Mouse (Mus musculus): ENCODE measurements around the gene Por.

Gene Por

GRCm38 (mm10) chr5:135729351-135729750, 59.5 kb downstream of the Por start:
- DNase-seq: no peak

- no peak for DNase-seq
These were observed 60.4 kb downstream of the Por start for GRCm38 (mm10) chr5:135730278-135730677.

- no peak for DNase-seq
These were observed 61.1 kb downstream of the Por start for GRCm38 (mm10) chr5:135730916-135731315.

- no peak for DNase-seq
These were observed 61.5 kb downstream of the Por start for GRCm38 (mm10) chr5:135731322-135731721.

GRCm38 (mm10) chr5:135733071-135733470, 63.2 kb downstream of the Por start:
- DNase-seq: no peak

- no peak for DNase-seq
These were observed 64.3 kb downstream of the Por start for GRCm38 (mm10) chr5:135734057-135734680.

- no peak for DNase-seq
These were observed 65.9 kb downstream of the Por start for GRCm38 (mm10) chr5:135735741-135736140.

- no peak for DNase-seq
These were observed 66.7 kb downstream of the Por start for GRCm38 (mm10) chr5:135736544-135736943.

GRCm38 (mm10) chr5:135737154-135737553, 67.3 kb downstream of the Por start:
- no peak for DNase-seq

- no peak for DNase-seq
These were observed 68.4 kb downstream of the Por start for GRCm38 (mm10) chr5:135738266-135738665.

GRCm38 (mm10) chr5:135742156-135742555, 72.3 kb downstream of the Por start:
- no peak for DNase-seq

- peak; percentile 65 for DNase-seq
These were observed 73.3 kb downstream of the Por start for GRCm38 (mm10) chr5:135742941-135743740.

- peak; percentile 95 for DNase-seq
These were observed 74.1 kb downstream of the Por start, which contains the start of gene Tmem120a for GRCm38 (mm10) chr5:135743741-135744609. TSS of gene Tmem120a (minus strand) at chr5:135744448.

GRCm38 (mm10) chr5:135744742-135745141, 74.9 kb downstream of the Por start:
- no peak for DNase-seq

- DNase-seq: no peak
These were observed 81.2 kb downstream of the Por start for GRCm38 (mm10) chr5:135751041-135751440.

GRCm38 (mm10) chr5:135751595-135751994, 81.8 kb downstream of the Por start:
- DNase-seq: no peak

- no peak for DNase-seq
These were observed 92.0 kb downstream of the Por start for GRCm38 (mm10) chr5:135761881-135762280.

- DNase-seq: peak; percentile 81
These were observed 93.7 kb downstream of the Por start for GRCm38 (mm10) chr5:135763526-135763925.

GRCm38 (mm10) chr5:135764971-135765370, 95.1 kb downstream of the Por start:
- no peak for DNase-seq

GRCm38 (mm10) chr5:135772519-135772918, 102.7 kb downstream of the Por start:
- no peak for DNase-seq

- DNase-seq: no peak
These were observed 106.7 kb downstream of the Por start for GRCm38 (mm10) chr5:135776546-135776945.

- DNase-seq: no peak
These were observed 108.1 kb downstream of the Por start, which contains the start of gene Styxl1 for GRCm38 (mm10) chr5:135777796-135778470. TSS of gene Styxl1 (minus strand) at chr5:135778385.

Data from retina, postnatal 1 day (tissue).